Mouse (Mus musculus): ENCODE results near the gene Eif2b3. TPM values are rescaled to one million over a fixed set of nuclear protein-coding genes. Genes with fewer than 3 reads are reported as not detected.

Gene Eif2b3
- polyA plus RNA-seq, 1 experiment = 8.5 TPM

- no peak for TF ChIP-seq POLR2A (IDR thresholded peaks at IDR 0.05; ENCODE audit: borderline replicate concordance, low read depth, low read length)
- no peak for TF ChIP-seq CTCF (IDR thresholded peaks at IDR 0.05; ENCODE audit: low read depth, low read length)
These were observed 106.9 kb downstream of the Eif2b3 start for GRCm38 (mm10) chr4:117125910-117126674.

DNA sequence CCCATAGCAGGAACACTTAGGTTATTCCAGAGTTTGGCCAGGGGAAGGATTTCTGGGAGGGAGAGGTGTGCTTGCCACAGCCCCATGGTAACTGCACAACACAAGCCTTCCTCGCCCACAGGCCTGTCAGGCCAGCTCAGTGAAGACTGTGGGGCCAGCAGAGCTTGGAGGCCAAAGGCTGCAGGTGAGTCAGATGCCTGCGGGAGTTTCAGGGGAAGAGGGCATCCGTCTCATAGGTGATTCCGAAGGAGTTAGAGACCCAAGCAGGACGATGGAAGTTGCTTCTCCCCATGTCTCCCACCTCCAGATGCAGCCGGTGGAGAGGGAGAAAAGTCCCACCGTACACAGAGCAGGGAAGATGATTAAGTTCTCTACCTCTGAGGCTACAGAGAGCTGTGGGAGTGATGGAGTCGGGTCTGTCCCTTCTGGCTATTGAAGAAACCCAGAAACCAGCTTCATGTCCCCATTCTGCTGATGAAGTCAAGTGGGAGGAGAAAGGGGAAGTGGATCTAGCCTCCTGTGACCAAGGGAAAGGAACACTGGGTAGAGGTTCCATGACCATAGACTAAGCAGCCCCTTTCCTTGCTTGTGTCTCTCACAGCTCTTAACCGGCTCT lies 107.6 kb downstream of the Eif2b3 start, which contains the start of gene Tctex1d4:
TSS of gene Tctex1d4 (plus strand) at position 120 of the 616 bp plus-strand sequence.
- H3K27ac ChIP-seq (ENCODE audit: insufficient read depth, low read depth, low read length) = peak within 1 kb of the TSS; percentile 93
- peak; percentile 32; the same call in 1 of the 2 replicates for TF ChIP-seq POLR2A (IDR thresholded peaks at IDR 0.05; ENCODE audit: borderline replicate concordance, low read depth, low read length)
- TF ChIP-seq CTCF (IDR thresholded peaks at IDR 0.05; ENCODE audit: low read depth, low read length) = no peak
- H3K4me1 ChIP-seq (ENCODE audit: control insufficient read depth, insufficient read depth, low read length) = peaks cover 40% of the 10 kb centered on the region
- peak within 1 kb of the TSS; percentile 23 for H3K4me3 ChIP-seq (ENCODE audit: insufficient read depth, low read length)

More at GRCm38 (mm10) chr4:117125910-117126674, 106.9 kb downstream of the Eif2b3 start:
- Histone ChIP-seq H3K4me3 (ENCODE audit: insufficient read depth, low read length) (peak overlapping the region; percentile 23), H3K4me1 (ENCODE audit: control insufficient read depth, insufficient read depth, low read length) (peaks cover 44% of the 10 kb centered on the region), H3K27ac (ENCODE audit: insufficient read depth, low read depth, low read length) (peak overlapping the region; percentile 93)

- peaks cover 36% of the 10 kb centered on the region for H3K4me1 ChIP-seq (ENCODE audit: control insufficient read depth, insufficient read depth, low read length)
- H3K27ac ChIP-seq (ENCODE audit: insufficient read depth, low read depth, low read length) = no peak overlapping the region
- no peak overlapping the region for H3K4me3 ChIP-seq (ENCODE audit: insufficient read depth, low read length)
- TF ChIP-seq POLR2A (IDR thresholded peaks at IDR 0.05; ENCODE audit: borderline replicate concordance, low read depth, low read length) (no peak), CTCF (IDR thresholded peaks at IDR 0.05; ENCODE audit: low read depth, low read length) (no peak)
These were observed 108.9 kb downstream of the Eif2b3 start for GRCm38 (mm10) chr4:117127991-117128686.

DNA sequence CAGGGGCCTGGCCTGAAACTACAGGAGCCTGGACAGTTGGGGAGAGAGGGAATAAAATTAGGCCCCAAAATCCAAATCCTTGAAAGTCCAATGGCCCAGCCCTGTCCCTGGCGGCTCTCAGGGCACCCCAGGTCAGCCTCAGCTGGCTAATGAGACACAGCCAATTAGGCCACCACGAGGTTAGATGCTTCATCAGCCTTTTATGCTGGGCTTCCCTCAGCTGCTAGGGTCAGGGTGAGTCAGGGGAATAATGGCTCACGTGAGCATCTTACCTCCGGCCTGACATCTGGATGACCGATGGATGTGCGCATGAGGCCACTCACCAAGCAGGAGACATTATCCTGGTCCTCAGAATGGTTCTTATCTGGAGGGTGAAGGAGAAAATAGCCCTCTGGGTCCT lies 111.6 kb downstream of the Eif2b3 start:
- Histone ChIP-seq H3K27ac (ENCODE audit: insufficient read depth, low read depth, low read length) (no peak overlapping the region), H3K4me1 (ENCODE audit: control insufficient read depth, insufficient read depth, low read length) (peaks cover 35% of the 10 kb centered on the region), H3K4me3 (ENCODE audit: insufficient read depth, low read length) (no peak overlapping the region)
- TF ChIP-seq POLR2A (IDR thresholded peaks at IDR 0.05; ENCODE audit: borderline replicate concordance, low read depth, low read length) = no peak
- no peak for TF ChIP-seq CTCF (IDR thresholded peaks at IDR 0.05; ENCODE audit: low read depth, low read length)

DNA sequence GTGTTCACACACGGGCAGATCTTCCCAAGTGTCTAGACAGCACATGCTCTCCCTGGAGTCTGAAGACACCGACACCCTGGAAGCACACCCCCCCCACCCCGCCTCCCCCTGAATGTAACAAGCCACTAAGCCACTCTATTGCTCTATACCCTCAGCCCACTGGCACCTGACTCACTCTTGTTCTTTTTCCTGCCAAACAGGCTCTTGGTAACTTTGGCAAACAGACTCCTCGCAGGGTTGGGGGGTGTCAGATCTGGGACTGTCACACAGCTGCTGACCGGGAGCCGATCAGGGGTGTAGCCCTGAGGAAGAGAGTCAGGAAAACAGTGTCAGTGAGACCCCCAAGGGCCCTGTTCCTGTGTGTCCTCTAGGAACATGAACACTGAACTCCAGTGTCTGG lies 112.0 kb downstream of the Eif2b3 start:
- no peak overlapping the region for H3K27ac ChIP-seq (ENCODE audit: insufficient read depth, low read depth, low read length)
- H3K4me3 ChIP-seq (ENCODE audit: insufficient read depth, low read length) = no peak overlapping the region
- H3K4me1 ChIP-seq (ENCODE audit: control insufficient read depth, insufficient read depth, low read length) = peaks cover 37% of the 10 kb centered on the region
- TF ChIP-seq POLR2A (IDR thresholded peaks at IDR 0.05; ENCODE audit: borderline replicate concordance, low read depth, low read length) (no peak), CTCF (IDR thresholded peaks at IDR 0.05; ENCODE audit: low read depth, low read length) (no peak)

DNA sequence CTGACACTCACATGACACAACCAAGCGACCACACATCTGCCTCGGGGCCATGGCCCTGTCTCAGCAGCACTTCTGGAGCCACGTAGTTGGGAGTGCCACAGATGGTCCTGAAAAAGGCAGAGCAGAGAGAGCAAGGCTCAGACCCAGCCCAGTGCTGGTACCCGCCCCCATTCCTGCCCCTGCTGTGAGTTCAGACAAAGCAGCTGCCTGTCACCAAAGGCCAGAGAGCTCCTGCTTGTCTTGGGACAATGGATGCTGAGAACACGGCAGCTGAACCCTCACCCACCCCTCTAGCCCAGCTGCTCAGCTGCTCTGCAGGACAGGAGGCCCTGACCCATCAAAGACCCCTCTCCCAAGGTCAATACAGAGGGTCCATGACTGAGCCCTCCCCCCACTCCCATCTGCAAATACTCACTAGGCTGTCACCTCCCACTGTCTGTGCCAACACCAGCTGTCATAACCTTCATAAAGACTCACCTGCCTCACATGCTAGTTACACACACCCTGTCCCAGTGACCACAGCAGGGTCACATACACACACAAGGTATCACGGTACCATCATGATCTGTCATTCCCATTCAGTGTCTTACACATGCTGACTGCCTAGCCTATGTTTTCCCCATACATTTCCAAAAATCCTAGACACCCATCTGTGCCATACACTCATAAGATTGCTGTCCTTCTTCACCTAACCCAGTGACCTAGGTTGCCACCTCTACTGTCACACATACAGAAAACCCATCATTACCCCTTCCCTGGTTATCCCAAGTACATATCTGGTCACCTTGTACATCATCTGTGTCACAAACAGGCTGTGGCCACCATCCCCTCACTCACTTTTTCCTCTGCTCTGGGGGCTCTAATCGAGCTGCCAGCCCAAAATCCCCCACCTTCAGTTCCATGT lies 112.9 kb downstream of the Eif2b3 start:
- TF ChIP-seq CTCF (IDR thresholded peaks at IDR 0.05; ENCODE audit: low read depth, low read length) (no peak), POLR2A (IDR thresholded peaks at IDR 0.05; ENCODE audit: borderline replicate concordance, low read depth, low read length) (no peak)
- H3K27ac ChIP-seq (ENCODE audit: insufficient read depth, low read depth, low read length) = no peak overlapping the region
- peaks cover 35% of the 10 kb centered on the region for H3K4me1 ChIP-seq (ENCODE audit: control insufficient read depth, insufficient read depth, low read length)
- H3K4me3 ChIP-seq (ENCODE audit: insufficient read depth, low read length) = 0 out of 2 replicates have a peak overlapping the region, but pooled peaks have one; percentile 71

GRCm38 (mm10) chr4:117132794-117133143 lies 113.6 kb downstream of the Eif2b3 start:
- no peak for TF ChIP-seq POLR2A (IDR thresholded peaks at IDR 0.05; ENCODE audit: borderline replicate concordance, low read depth, low read length)
- TF ChIP-seq CTCF (IDR thresholded peaks at IDR 0.05; ENCODE audit: low read depth, low read length) = no peak
- H3K4me3 ChIP-seq (ENCODE audit: insufficient read depth, low read length) = peak overlapping the region; percentile 71; the same call in 1 of the 2 replicates
- peaks cover 29% of the 10 kb centered on the region for H3K4me1 ChIP-seq (ENCODE audit: control insufficient read depth, insufficient read depth, low read length)
- H3K27ac ChIP-seq (ENCODE audit: insufficient read depth, low read depth, low read length) = no peak overlapping the region

DNA sequence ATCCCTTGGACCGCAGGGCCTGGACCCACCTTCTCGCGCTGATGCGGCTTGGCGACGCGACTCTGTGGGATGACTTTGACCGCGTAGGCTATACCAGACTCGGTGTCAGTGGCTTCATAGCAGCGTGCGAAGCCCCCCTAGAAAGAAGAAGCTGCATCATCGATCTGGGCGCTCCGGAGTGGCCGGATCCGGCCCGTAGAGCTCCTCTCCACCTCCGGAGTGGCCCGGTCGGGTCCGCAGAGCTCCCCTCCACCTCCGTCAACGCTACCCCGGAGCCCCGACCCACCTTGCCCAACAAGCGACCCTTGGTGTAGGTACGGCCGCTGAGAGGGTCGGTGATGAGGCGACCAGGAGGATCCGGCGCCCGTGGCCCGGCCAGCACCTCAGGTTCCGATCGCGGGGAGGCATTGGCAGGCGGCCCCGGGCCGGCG lies 114.2 kb downstream of the Eif2b3 start:
- peak overlapping the region; percentile 71 for H3K4me3 ChIP-seq (ENCODE audit: insufficient read depth, low read length)
- H3K4me1 ChIP-seq (ENCODE audit: control insufficient read depth, insufficient read depth, low read length) = peaks cover 29% of the 10 kb centered on the region
- TF ChIP-seq CTCF (IDR thresholded peaks at IDR 0.05; ENCODE audit: low read depth, low read length) (no peak), POLR2A (IDR thresholded peaks at IDR 0.05; ENCODE audit: borderline replicate concordance, low read depth, low read length) (no peak)
- no peak overlapping the region for H3K27ac ChIP-seq (ENCODE audit: insufficient read depth, low read depth, low read length)
